Mouse (Mus musculus): ENCODE results near the gene Vmn2r35.
A peak's percentile ranks its signal among the peaks of the same experiment; 100 is the strongest.
"Not testable (repeated sequence)": the region's sequence is repeated elsewhere in the genome, so short reads cannot be mapped to it uniquely, and the experiment has no call there.

The Vmn2r35 gene

DNA sequence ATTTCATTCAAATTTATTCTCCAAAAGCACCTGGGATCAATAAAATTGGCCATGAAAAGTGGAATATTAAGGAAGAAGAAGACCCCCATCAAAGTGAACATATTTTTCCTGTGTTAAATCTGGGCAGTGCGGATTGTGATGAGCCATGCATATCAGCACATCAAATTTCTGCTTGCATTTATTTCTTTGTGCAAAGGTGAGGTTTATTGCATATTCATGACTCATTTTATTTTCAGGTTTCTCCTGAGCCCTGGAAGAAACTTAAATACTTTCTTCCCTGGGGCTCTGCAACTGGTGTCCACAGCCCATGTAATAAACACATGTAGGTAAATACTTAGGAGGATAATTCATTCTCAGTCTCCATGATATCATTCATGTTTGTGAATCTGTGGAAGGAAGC is at the start of gene Vmn2r35:
Vmn2r35 (minus strand) TSS at position 101 of the 400 bp plus-strand sequence.
- DNase-seq: not testable (repeated sequence)

DNA sequence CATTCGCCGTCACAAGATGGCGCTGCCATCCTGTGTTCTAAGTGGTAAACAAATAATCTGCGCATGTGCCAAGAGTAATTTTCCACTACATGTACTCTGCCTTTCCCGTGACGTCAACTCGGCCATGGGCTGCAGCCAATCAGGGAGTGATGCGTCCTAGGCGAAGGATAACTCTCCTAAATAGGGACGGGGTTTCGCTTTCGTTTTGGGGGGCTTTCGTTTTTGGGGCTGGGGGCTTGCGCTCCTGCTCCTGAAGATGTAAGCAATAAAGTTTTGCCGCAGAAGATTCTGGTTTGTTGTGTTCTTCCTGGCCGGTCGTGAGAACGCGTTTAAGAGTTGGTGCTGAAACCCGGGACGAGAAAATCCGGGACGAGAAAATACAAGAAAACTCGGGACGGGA is 25.5 kb downstream of the Vmn2r35 start:
- peak in 1 of 2 experiments; percentile 7 for DNase-seq
